Mouse (Mus musculus) erythroblast, embryonic 14.5 days (primary cell): ENCODE data around the gene Tbxa2r.

ENCODE experiments used
- GATA1 ChIP-seq: IDR thresholded peaks from 2 replicates; pipeline ENCODE4 v1.6.1; 2012; ENCODE audit warnings: low read length, inconsistent platforms, mixed read lengths
- TAL1 ChIP-seq: IDR thresholded peaks from 3 replicates; pipeline ENCODE4 v1.6.1; 2012; ENCODE audit warnings: low read length, inconsistent platforms, mixed read lengths

DNA sequence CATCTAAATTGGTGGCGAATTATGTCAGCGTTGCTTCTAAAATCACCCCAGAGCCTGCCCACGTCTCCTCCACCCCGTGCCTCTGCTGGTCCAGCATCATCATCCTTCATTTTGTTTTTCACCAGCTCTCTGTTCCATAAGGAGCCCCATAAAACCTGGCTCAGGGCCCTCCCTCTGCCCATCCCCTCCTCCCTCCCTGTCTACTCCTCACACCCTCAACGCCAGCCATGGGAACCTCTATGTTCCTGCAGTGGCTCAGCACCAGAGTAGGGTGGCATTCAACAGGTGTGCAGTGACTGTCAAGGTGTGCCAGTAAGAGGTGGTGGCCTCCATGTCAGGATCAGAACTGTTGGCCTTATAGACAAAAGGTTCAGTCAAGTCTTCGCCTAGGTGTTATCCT is 33.3 kb upstream of the Tbxa2r start:
- TF ChIP-seq TAL1 (no peak), GATA1 (no peak)
